Mouse (Mus musculus): Measurements from ENCODE around the gene Msh5. TPM values are rescaled to one million over a fixed set of nuclear protein-coding genes. Genes with fewer than 3 reads are reported as not detected.
A peak's percentile ranks its signal among the peaks of the same experiment; 100 is the strongest.
"Not testable (repeated sequence)": the region's sequence is repeated elsewhere in the genome, so short reads cannot be mapped to it uniquely, and the experiment has no call there.

Gene Msh5
- polyA plus RNA-seq, 1 experiment from 2014 or later, result 4.1 TPM

DNA sequence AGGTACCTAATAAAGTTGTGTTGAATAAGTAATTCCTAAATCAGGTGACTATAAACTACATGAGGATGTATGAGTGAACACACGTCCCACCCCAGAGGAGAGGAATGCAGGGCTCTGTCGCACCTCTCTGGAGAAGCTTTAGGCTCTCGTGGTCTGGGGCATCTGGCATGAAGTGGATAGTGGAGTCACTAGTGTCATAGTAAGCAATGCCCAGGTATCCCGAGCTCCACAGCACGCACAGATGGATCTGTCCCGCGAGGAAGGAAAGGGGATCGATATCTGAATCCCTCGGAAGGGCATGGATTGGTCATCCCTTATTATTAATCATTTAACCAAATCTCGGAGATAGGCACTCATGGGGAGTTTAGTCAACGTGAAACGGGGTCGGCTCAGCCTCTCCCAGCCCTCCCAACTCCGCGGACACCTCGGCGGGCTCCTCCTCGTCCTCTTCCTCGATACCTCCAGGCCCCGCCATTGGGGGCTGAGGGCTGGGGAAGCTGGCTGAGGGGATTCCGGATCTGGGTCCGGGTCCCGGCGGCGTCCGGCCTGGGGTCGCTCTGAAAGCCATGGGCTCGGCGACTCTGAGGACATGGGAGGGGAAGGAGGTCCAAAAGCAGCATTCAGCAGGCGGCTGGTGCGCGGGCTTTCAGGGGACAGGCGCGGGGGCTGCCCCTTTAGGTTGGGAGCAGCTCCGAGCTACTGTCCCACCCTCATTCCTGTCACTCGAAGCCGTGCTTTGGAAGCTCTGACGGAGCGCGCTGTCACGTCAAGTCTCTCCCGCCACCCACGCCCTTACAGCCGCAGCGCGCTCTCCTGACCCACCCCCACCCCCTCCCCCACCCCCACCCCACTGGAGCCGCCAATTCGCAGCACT is 501 bp downstream of the Msh5 start:
- Histone ChIP-seq H3K27me3 (replicated peaks) (no peaks in the 10 kb centered on the region), H3K4me2 (peak overlapping the region; percentile 95), H3K9ac (peak overlapping the region; percentile 91), H3K4me1 (peaks cover 56% of the 10 kb centered on the region), H3K4me3 (peak overlapping the region; percentile 68), H3K9me3 (no peaks in the 10 kb centered on the region), H3K27ac (replicated peaks) (peak overlapping the region; percentile 94), H3K36me3 (no peaks in the 10 kb centered on the region)
- WGBS, result 2% methylated on average over 48 of the region's 48 CpGs
- ATAC-seq (ENCODE audit: extremely low read depth, insufficient number of reproducible peaks, low FRiP score, low TSS enrichment), result no peak

DNA sequence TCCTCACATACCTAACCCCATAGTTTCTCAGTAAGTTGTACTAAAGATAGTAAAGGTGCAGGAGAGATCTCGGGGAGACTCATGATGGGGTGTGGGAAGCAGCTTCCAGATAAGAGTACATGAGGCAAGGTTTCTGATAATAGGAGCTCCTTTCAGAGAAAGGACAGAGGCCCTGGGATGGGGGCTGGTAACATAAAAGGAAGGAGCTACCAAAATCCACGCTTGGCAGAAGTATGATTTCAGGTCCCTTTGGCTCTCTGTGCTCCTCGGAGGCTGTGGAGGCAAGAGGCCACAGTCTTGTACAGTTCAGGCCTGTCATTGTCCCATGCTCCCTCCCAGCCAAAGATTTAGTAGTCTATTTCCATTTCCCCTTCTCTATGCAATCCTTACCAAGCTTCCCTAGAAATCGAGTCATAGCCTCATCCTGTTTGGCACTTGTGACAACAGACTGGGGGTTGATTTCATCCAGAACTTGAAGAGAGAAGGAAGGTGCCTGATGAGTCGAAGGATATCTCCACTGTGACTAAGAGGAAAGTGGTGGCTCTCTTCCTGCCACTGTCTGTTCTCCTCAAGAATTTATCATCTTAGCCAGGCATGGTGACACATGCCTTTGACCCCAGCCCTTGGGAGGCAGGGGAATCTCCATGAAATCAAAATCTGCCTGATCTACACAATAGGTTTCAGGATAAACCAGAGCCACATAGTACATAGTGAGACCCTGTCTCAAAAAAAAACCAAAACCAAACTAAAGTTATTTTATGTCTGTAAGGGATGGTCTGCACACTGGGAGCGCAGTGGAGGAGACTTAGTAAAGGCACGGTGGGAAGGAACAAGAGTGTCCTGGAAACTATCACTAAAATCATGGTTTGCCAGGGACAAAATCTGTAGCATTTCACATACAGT is 1.4 kb downstream of the Msh5 start:
- WGBS, result 48% methylated on average over 7 of the region's 7 CpGs
- peaks cover 56% of the 10 kb centered on the region for H3K4me1 ChIP-seq
- H3K9ac ChIP-seq, result peak overlapping the region; percentile 91
- H3K4me2 ChIP-seq, result peak overlapping the region; percentile 95
- peak overlapping the region; percentile 94 for H3K27ac ChIP-seq (replicated peaks)
- no peak for ATAC-seq (ENCODE audit: extremely low read depth, insufficient number of reproducible peaks, low FRiP score, low TSS enrichment)
- no peaks in the 10 kb centered on the region for H3K36me3 ChIP-seq
- H3K27me3 ChIP-seq (replicated peaks), result no peaks in the 10 kb centered on the region
- no peaks in the 10 kb centered on the region for H3K9me3 ChIP-seq
- peak overlapping the region; percentile 68 for H3K4me3 ChIP-seq

DNA sequence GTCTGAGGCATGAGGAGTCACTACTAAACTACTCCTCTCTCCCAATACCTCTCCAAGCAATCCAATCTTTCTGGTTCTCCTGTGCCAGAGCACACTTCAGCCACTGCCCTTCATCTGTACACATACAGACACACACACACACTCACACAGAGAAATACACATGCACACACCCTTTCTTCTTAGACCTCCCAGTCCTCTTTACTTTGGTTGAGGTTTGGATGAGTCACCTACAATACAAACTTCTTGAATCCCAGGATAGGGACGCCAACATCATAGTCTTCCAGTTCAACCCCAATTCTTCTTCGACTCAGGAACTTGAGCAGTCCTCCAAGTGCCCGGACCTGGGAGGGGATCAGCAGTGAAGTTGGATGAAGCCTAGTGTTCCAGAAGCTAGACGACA is 2.8 kb downstream of the Msh5 start:
- peak overlapping the region; percentile 94 for H3K27ac ChIP-seq (replicated peaks)
- H3K4me3 ChIP-seq, result no peak overlapping the region
- H3K9me3 ChIP-seq, result no peaks in the 10 kb centered on the region
- no peak for ATAC-seq (ENCODE audit: extremely low read depth, insufficient number of reproducible peaks, low FRiP score, low TSS enrichment)
- H3K27me3 ChIP-seq (replicated peaks), result no peaks in the 10 kb centered on the region
- H3K36me3 ChIP-seq, result no peaks in the 10 kb centered on the region
- no peak overlapping the region for H3K4me2 ChIP-seq
- H3K4me1 ChIP-seq, result peaks cover 46% of the 10 kb centered on the region
- 72% methylated on average over 4 of the region's 4 CpGs for WGBS
- no peak overlapping the region for H3K9ac ChIP-seq

DNA sequence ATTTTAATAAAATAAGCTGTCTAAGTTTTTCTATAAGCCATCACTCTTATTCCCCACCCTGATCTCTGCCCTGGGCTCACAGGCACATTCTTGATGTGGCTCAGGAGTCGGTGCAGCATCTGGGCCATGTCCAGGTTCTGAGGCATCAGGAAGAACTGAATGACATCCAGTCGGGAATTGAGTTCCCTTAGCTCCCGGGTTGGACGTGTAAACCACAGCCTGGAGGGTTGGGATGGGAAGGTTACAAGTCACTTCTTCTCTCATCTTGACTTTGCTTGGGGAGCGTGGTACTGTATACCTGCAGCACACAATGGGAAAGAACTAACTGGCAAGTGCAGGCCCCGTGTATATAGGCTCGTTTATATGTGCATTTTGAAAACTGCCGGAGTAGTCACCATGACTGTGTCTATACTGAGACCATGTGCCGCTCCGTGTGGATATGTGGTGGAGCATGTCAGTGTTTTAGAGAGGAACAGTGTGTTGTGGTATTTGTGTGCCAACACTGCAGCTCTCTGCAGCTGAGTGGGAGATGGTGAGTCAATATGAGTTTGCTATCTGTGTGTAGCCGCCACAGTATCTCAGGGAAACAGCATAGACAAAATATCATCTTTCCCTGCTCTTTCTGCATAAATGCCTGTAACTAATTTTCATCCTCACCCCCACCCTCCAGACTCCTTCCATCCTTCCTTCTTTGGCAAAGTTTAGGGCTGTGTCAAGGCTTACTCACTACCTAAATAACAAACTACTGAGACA is 7.2 kb downstream of the Msh5 start:
- peaks cover 7% of the 10 kb centered on the region for H3K4me1 ChIP-seq
- H3K36me3 ChIP-seq, result no peaks in the 10 kb centered on the region
- H3K27ac ChIP-seq (replicated peaks), result no peak overlapping the region
- no peak overlapping the region for H3K4me3 ChIP-seq
- ATAC-seq (ENCODE audit: extremely low read depth, insufficient number of reproducible peaks, low FRiP score, low TSS enrichment), result no peak
- 80% methylated on average over 11 of the region's 11 CpGs for WGBS
- no peak overlapping the region for H3K9ac ChIP-seq
- no peaks in the 10 kb centered on the region for H3K9me3 ChIP-seq
- no peak overlapping the region for H3K4me2 ChIP-seq
- H3K27me3 ChIP-seq (replicated peaks), result no peaks in the 10 kb centered on the region

DNA sequence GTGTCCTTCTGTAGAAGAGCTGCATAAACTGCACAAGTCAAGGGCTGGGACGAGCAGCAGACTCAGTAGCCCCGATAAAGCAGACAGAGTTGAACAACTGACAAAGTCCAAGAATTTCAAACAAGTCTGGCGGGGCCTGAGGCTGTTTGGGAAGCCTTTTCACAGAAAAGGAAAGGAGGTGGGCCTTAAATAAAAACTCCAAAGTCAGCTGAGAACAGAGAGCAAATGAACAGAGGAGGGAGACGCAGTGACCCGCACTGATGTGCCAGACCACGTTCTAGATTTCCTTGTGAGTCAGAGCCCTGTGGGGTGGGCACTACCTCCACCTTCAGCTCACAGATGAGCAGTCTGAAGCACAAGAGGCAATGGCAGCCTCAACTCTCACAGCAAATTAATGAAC is 11.6 kb downstream of the Msh5 start:
- no peak for ATAC-seq (ENCODE audit: extremely low read depth, insufficient number of reproducible peaks, low FRiP score, low TSS enrichment)
- Histone ChIP-seq H3K9ac (no peak overlapping the region), H3K4me1 (peaks cover 2% of the 10 kb centered on the region), H3K9me3 (no peaks in the 10 kb centered on the region), H3K27me3 (replicated peaks) (0 out of 2 replicates have a peak, but pooled peaks cover under 1% of the 10 kb centered on the region), H3K27ac (replicated peaks) (no peak overlapping the region), H3K4me3 (no peak overlapping the region), H3K4me2 (no peak overlapping the region), H3K36me3 (no peaks in the 10 kb centered on the region)
- 66% methylated on average over 6 of the region's 6 CpGs for WGBS

DNA sequence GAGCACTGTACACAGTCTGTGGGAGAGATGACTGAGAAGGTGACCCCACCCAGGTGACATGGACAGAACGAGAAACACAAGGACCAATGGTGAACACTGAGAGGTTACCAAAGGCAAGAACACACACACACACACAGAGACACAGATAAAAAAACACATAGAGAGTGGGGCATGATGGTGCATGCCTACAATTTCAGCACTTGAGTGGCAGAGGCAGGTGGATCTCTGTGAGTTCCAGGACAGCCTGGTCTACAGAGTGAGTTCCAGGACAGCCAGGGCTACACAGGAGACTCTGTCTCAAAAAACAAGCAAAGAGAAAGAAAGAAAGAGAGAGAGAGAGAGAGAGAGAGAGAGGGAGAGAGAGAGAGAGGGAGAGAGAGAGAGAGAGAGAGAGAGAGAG is 12.8 kb downstream of the Msh5 start:
- H3K36me3 ChIP-seq, result not testable (repeated sequence)

DNA sequence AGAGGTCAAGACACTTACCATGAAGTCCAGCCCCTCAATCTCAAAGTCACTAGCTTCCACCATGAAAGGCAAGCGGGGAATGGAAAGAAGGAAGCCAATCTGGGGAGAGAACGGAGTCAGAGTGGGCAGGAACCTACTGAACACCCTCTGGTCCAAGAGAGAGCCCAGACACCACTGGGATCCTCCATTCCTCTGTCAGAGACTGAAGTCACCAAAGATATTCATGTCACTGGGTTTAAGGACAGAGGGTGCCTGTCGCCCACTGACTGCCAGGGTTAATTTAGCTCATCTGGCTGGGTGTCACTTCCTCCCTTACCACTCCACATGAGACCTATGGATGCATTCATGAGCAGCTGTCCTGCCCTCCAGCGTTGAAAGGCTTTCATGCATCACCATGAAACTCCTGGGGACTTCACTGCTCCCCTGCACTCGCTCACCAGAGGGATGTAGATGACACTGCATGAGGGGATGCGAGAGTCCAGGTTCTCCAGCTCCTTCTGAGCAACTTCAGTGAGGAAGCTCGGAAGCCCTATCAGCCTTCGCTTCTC is 14.1 kb downstream of the Msh5 start:
- 0 out of 2 replicates have a peak, but pooled peaks cover 4% of the 10 kb centered on the region for H3K27me3 ChIP-seq (replicated peaks)
- H3K4me1 ChIP-seq, result peaks cover 16% of the 10 kb centered on the region
- no peak overlapping the region for H3K4me3 ChIP-seq
- no peak overlapping the region for H3K27ac ChIP-seq (replicated peaks)
- 62% methylated on average over 8 of the region's 8 CpGs for WGBS
- no peak overlapping the region for H3K9ac ChIP-seq
- H3K4me2 ChIP-seq, result no peak overlapping the region
- no peaks in the 10 kb centered on the region for H3K36me3 ChIP-seq
- no peak for ATAC-seq (ENCODE audit: extremely low read depth, insufficient number of reproducible peaks, low FRiP score, low TSS enrichment)
- no peaks in the 10 kb centered on the region for H3K9me3 ChIP-seq

More for the DNA sequence above, 12.8 kb downstream of the Msh5 start:
- not testable (repeated sequence) for H3K9ac ChIP-seq; H3K4me2 ChIP-seq; ATAC-seq (ENCODE audit: extremely low read depth, insufficient number of reproducible peaks, low FRiP score, low TSS enrichment); H3K27ac ChIP-seq (replicated peaks); H3K27me3 ChIP-seq (replicated peaks); H3K4me3 ChIP-seq; H3K9me3 ChIP-seq; H3K4me1 ChIP-seq
- WGBS, result 33% methylated on average over 1 of the region's 1 CpGs

DNA sequence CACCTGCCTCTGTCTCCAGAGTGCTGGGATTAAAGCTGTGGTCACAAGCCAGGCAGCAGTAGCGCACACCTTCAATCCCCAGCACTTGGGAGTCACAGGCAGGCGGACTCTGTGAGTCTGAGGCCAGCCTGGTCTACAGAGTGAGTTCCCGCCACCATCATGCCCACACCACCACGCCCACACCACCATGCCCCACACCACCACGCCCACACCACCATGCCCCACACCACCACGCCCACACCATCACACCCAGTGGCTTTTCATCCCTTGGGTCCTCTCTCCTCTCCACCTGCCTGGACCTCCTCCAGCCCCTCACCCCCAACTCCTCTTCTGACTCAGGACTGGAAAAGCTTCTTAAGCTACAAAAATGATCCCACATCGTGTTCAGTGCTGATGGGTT is 14.7 kb downstream of the Msh5 start:
- ATAC-seq (ENCODE audit: extremely low read depth, insufficient number of reproducible peaks, low FRiP score, low TSS enrichment), result no peak
- WGBS, result 76% methylated on average over 7 of the region's 7 CpGs

DNA sequence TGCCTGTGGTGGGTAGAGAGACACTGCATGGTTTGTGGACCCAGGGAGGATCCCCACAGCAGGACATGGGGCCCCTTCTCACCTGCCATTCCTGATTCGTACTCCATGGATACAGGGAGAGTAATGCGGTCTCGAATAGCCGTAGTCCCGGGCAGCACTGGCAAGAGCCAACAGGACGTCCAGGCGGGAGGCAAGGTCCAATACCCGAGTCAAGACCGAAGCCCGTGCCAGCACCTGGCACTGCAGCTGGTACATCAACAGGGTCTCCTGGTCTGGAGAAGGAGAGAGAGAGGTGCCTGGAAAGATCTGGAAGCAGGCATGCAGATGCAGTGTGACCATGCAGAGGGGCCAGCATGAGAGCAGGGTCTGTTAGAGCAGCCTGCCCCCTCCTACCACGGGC is 15.3 kb downstream of the Msh5 start:
- H3K9ac ChIP-seq, result no peak overlapping the region
- 0 out of 2 replicates have a peak, but pooled peaks cover 4% of the 10 kb centered on the region for H3K27me3 ChIP-seq (replicated peaks)
- no peak for ATAC-seq (ENCODE audit: extremely low read depth, insufficient number of reproducible peaks, low FRiP score, low TSS enrichment)
- no peak overlapping the region for H3K27ac ChIP-seq (replicated peaks)
- H3K4me3 ChIP-seq, result no peak overlapping the region
- 88% methylated on average over 11 of the region's 11 CpGs for WGBS
- H3K9me3 ChIP-seq, result no peaks in the 10 kb centered on the region
- H3K4me2 ChIP-seq, result no peak overlapping the region
- no peaks in the 10 kb centered on the region for H3K36me3 ChIP-seq
- peaks cover 27% of the 10 kb centered on the region for H3K4me1 ChIP-seq

More for the DNA sequence above, 14.7 kb downstream of the Msh5 start:
- no peak overlapping the region for H3K4me2 ChIP-seq
- no peak overlapping the region for H3K9ac ChIP-seq
- 0 out of 2 replicates have a peak, but pooled peaks cover 4% of the 10 kb centered on the region for H3K27me3 ChIP-seq (replicated peaks)
- no peaks in the 10 kb centered on the region for H3K9me3 ChIP-seq
- no peaks in the 10 kb centered on the region for H3K36me3 ChIP-seq
- H3K4me1 ChIP-seq, result peaks cover 21% of the 10 kb centered on the region
- no peak overlapping the region for H3K4me3 ChIP-seq
- no peak overlapping the region for H3K27ac ChIP-seq (replicated peaks)

DNA sequence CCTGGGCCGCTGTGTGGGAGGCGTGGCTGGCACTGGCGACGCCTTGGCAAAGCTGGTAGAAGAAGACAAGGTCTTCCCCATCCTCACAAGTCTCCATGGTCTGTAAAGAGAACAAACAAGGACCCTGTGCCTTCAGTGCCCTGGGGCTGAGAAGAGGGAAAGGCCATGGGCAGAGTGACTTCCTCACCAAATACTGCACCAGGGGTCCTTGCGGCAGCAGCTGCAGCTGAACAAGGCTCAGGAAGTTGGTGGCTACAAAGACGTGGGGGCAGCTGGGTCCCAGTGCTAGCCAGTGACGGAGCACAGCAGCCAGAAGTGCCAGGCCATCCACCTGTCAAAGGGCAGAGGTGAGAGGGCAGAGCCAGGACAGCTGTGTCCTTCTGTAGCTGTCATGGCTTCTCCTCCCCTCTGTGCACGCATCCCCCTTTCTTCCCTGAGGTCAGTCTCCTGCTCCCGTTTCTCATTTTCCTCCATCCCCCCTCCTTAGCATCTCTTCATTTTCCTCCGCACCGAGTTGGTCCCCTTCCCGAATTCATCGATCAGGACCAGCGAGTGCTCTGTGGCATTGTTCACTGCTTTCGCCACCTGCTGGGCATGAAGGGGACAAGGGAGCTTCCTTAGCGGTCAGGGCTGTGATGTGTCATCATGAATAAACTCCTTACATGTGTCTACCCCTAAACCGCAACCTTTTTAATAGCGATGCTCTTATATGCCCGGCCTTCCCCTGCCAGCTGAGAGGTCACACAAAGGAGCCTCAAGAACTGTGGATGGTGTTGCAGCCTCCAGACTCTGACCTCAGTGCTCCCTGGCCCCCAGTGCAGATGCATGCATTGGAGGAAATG is 16.6 kb downstream of the Msh5 start:
- 0 out of 2 replicates have a peak, but pooled peaks cover 4% of the 10 kb centered on the region for H3K27me3 ChIP-seq (replicated peaks)
- no peak overlapping the region for H3K4me3 ChIP-seq
- ATAC-seq (ENCODE audit: extremely low read depth, insufficient number of reproducible peaks, low FRiP score, low TSS enrichment), result no peak
- no peaks in the 10 kb centered on the region for H3K9me3 ChIP-seq
- H3K36me3 ChIP-seq, result no peaks in the 10 kb centered on the region
- 40% methylated on average over 19 of the region's 19 CpGs for WGBS
- H3K4me2 ChIP-seq, result 0 out of 2 replicates have a peak overlapping the region, but pooled peaks have one; percentile 11
- H3K27ac ChIP-seq (replicated peaks), result no peak overlapping the region
- peaks cover 39% of the 10 kb centered on the region for H3K4me1 ChIP-seq
- 0 out of 2 replicates have a peak overlapping the region, but pooled peaks have one; percentile 28 for H3K9ac ChIP-seq

Measured in heart, embryonic 13.5 days (tissue).